Comparison of ENCODE assay signal across 8 mouse cellular contexts in genomic region chr11:53903781-53904533, GRCm38 (mm10). TPM values are rescaled to one million over a fixed set of nuclear protein-coding genes. Genes with fewer than 3 reads are reported as not detected.
DNase-seq lines count a peak whose midpoint lies in the region; ATAC-seq and TF ChIP-seq lines count a peak whose summit lies in the region.

No protein-coding gene starts in this region.

- peak overlapping the region; percentile 35; the same call in 1 of the 2 replicates for H3K4me2 ChIP-seq in intestine, embryonic 16.5 days (ENCODE audit: low read depth, low read length)
- H3K4me2 ChIP-seq in lung, embryonic 14.5 days: peak overlapping the region; percentile 5; the same call in 1 of the 2 replicates

- H3K4me3 ChIP-seq in intestine, embryonic 16.5 days (ENCODE audit: low read length): no peak overlapping the region
- H3K4me3 ChIP-seq in lung, embryonic 14.5 days (ENCODE audit: low read depth, low read length): no peak overlapping the region

- DNase-seq in urinary bladder, adult 18-20 months (ENCODE audit: low spot score in 2 of 2): peak; percentile 50 to 74
- DNase-seq in urinary bladder, postnatal 10 days (ENCODE audit: low spot score): no peak
- peak; percentile 69 for DNase-seq in lung, embryonic 14.5 days
- DNase-seq in urinary bladder, postnatal 4 days (ENCODE audit: low spot score in 2 of 2): peak; percentile 62 to 65
- DNase-seq in spleen, adult 12 weeks (ENCODE audit: low spot score): no peak
- no peak for DNase-seq in gastrocnemius, adult 8-10 months (ENCODE audit: low spot score in 2 of 2)
- DNase-seq in right cerebral cortex, postnatal 10 days (ENCODE audit: low spot score in 2 of 2): no peak

- peak overlapping the region; percentile 85 for H3K27ac ChIP-seq in intestine, embryonic 16.5 days (ENCODE audit: low read length)
- H3K27ac ChIP-seq in lung, embryonic 14.5 days (ENCODE audit: low read depth): no peak overlapping the region

- no peaks in the 10 kb centered on the region for H3K36me3 ChIP-seq in intestine, embryonic 16.5 days (ENCODE audit: control insufficient read depth, insufficient read depth, low read length)
- H3K36me3 ChIP-seq in lung, embryonic 14.5 days (ENCODE audit: insufficient read depth): no peaks in the 10 kb centered on the region

- H3K27me3 ChIP-seq in intestine, embryonic 16.5 days (replicated peaks; ENCODE audit: control insufficient read depth, insufficient read depth, low read length): no peaks in the 10 kb centered on the region
- no peaks in the 10 kb centered on the region for H3K27me3 ChIP-seq in lung, embryonic 14.5 days (ENCODE audit: insufficient read depth, low read length)

- 28% methylated on average over 16 of the region's 16 CpGs for WGBS in intestine, embryonic 16.5 days
- 18% methylated on average over 16 of the region's 16 CpGs for WGBS in lung, embryonic 14.5 days

- peak overlapping the region; percentile 45; the same call in 1 of the 2 replicates for H3K9ac ChIP-seq in intestine, embryonic 16.5 days (ENCODE audit: low read depth, low read length)
- no peak overlapping the region for H3K9ac ChIP-seq in lung, embryonic 14.5 days

- TF ChIP-seq CTCF in lung, embryonic 14.5 days (IDR thresholded peaks at IDR 0.05; ENCODE audit: low read depth): no peak

- no peaks in the 10 kb centered on the region for H3K9me3 ChIP-seq in intestine, embryonic 16.5 days (ENCODE audit: control insufficient read depth, low read length)
- no peaks in the 10 kb centered on the region for H3K9me3 ChIP-seq in lung, embryonic 14.5 days (ENCODE audit: low read depth, low read length)

- H3K4me1 ChIP-seq in intestine, embryonic 16.5 days (ENCODE audit: control insufficient read depth, insufficient read depth, low read length): peaks cover 22% of the 10 kb centered on the region
- H3K4me1 ChIP-seq in lung, embryonic 14.5 days (ENCODE audit: insufficient read depth): peaks cover 3% of the 10 kb centered on the region

- peak; percentile 93 for ATAC-seq in intestine, embryonic 16.5 days
- ATAC-seq in lung, embryonic 14.5 days (ENCODE audit: insufficient read depth): no peak; the same call in 1 of the 2 replicates

RNA-seq across cellular contexts. Expression of gene Slc22a5, which starts 12.5 kb away (rescaled TPM):
- polyA plus RNA-seq in intestine, embryonic 16.5 days (2015; fragmentation: Nextera tagmentation; extraction: Ambion mirVana): 13.7 and 18.1 TPM in 2 replicates
- polyA plus RNA-seq in lung, embryonic 14.5 days (2014; fragmentation: Nextera tagmentation; extraction: Ambion mirVana): 7.6 and 8.9 TPM in 2 replicates
- 10 to 100 TPM in 1 of 4 experiments, 1 to 10 TPM in 3; 6.9 to 10.5 (median 8.5) TPM for total RNA-seq in gastrocnemius, adult 8-10 months (2022)

RNA-seq across cellular contexts. Expression of gene Gm12216, which starts 44.9 kb away (rescaled TPM):
- 1.7 and 2.4 TPM in 2 replicates for polyA plus RNA-seq in intestine, embryonic 16.5 days (2015; fragmentation: Nextera tagmentation; extraction: Ambion mirVana)
- 1.0 and 2.2 TPM in 2 replicates for polyA plus RNA-seq in lung, embryonic 14.5 days (2014; fragmentation: Nextera tagmentation; extraction: Ambion mirVana)
- total RNA-seq in gastrocnemius, adult 8-10 months (2022): 1 to 10 TPM in 2 of 4 experiments, under 1 TPM in 2; 0.36 to 2.1 (median 1.3) TPM

Comparison
In these comparisons a context has a peak if more than half of its experiments do, and no peak if none do; other contexts are left out.
1. DNase-seq: peak in urinary bladder, adult 18-20 months (2 of 2), lung, embryonic 14.5 days (single experiment) and urinary bladder, postnatal 4 days (2 of 2); none in urinary bladder, postnatal 10 days (single experiment), spleen, adult 12 weeks (single experiment), gastrocnemius, adult 8-10 months (0 of 2) and right cerebral cortex, postnatal 10 days (0 of 2).